Mouse (Mus musculus): ENCODE data around the gene Muc4.

GRCm38 (mm10) chr16:32778956-32779355 lies 43.3 kb downstream of the Muc4 start:
- TF ChIP-seq POLR2A (IDR thresholded peaks at IDR 0.05; ENCODE audit: insufficient read length, low read depth), result no peak
- no peak for TF ChIP-seq POLR2AphosphoS2 (IDR thresholded peaks at IDR 0.05; ENCODE audit: insufficient read length, low read depth)
- TF ChIP-seq MAX (IDR thresholded peaks at IDR 0.05; ENCODE audit: low read depth), result no peak
- TF ChIP-seq MYOD1 (IDR thresholded peaks at IDR 0.05; ENCODE audit: control insufficient read depth in 1 of 3, insufficient read length in 2 of 3, low read depth in 2 of 3), result no peak
- TF ChIP-seq MYOG (IDR thresholded peaks at IDR 0.05; ENCODE audit: control insufficient read depth in 1 of 3, insufficient read depth in 1 of 3, insufficient read length in 2 of 3, low read depth in 2 of 3), result peak in 1 of 3 experiments; percentile 22
- no peak for TF ChIP-seq USF1 (IDR thresholded peaks at IDR 0.05; ENCODE audit: low read depth)
- no peak for TF ChIP-seq CEBPB (IDR thresholded peaks at IDR 0.05; ENCODE audit: insufficient read depth, poor library complexity, severe bottlenecking)
- TF ChIP-seq TCF12 (IDR thresholded peaks at IDR 0.05; ENCODE audit: insufficient read depth, poor library complexity, severe bottlenecking), result no peak
- TF ChIP-seq TCF3 (IDR thresholded peaks at IDR 0.05; ENCODE audit: insufficient read length, low read depth), result no peak
- no peak for TF ChIP-seq REST (IDR thresholded peaks at IDR 0.05; ENCODE audit: insufficient read depth, insufficient read length)
- TF ChIP-seq E2F4 (IDR thresholded peaks at IDR 0.05; ENCODE audit: insufficient read depth), result no peak

Measured in myocyte (in vitro differentiated cells).